Mouse (Mus musculus) spleen, adult 2 months (tissue): ENCODE measurements at regions not wholly inside any gene's neighbourhood (a gene's known extent, or its start where the extent isn't known, plus 50 kb on each side); places are given as distances from the start of the nearest gene placed in this dataset.
"Not testable (repeated sequence)": the region's sequence is repeated elsewhere in the genome, so short reads cannot be mapped to it uniquely, and the experiment has no call there.

Experiments
- DNase-seq, 2 experiments: peaks; one replicate each; pipeline versions ENCODE4 v3.0.0 to v3.0.0-alpha.2; 2012 to 2021; ENCODE audit warnings: low spot score in 2 of 2, low read depth in 1 of 2
- H3K27ac ChIP-seq: fragments of 200-500 bp; 2 replicates; pipeline ENCODE4 v1.5.1; 2012; ENCODE audit warnings: low read length, inconsistent platforms; ENCODE audit not compliant: insufficient read depth
- H3K27me3 ChIP-seq: fragments of 200-500 bp; 2 replicates; pipeline ENCODE4 v1.6.1; 2012; ENCODE audit warnings: mild to moderate bottlenecking, moderate library complexity, low read length, inconsistent platforms; ENCODE audit not compliant: control insufficient read depth, insufficient read depth
- H3K36me3 ChIP-seq: fragments of 200-500 bp; 2 replicates; pipeline ENCODE4 v1.6.1; 2012; ENCODE audit warnings: mild to moderate bottlenecking, low read length, inconsistent platforms; ENCODE audit not compliant: control insufficient read depth, insufficient read depth
- H3K4me1 ChIP-seq: fragments of 200-500 bp; 2 replicates; pipeline ENCODE4 v1.6.1; 2011; ENCODE audit warnings: inconsistent platforms; ENCODE audit not compliant: control insufficient read depth, insufficient read depth, insufficient read length
- H3K4me3 ChIP-seq: fragments of 200-500 bp; 2 replicates; pipeline ENCODE4 v1.5.1; 2011; ENCODE audit warnings: mild to moderate bottlenecking, inconsistent platforms; ENCODE audit not compliant: insufficient read depth, insufficient read length; ENCODE audit errors: extremely low read depth
- CTCF ChIP-seq: fragments of 200-500 bp; IDR thresholded peaks from 2 replicates; pipeline ENCODE4 v1.5.1; 2011; ENCODE audit warnings: mild to moderate bottlenecking, inconsistent platforms; ENCODE audit not compliant: insufficient read depth, insufficient read length, insufficient replicate concordance; ENCODE audit errors: extremely low read depth
- POLR2A ChIP-seq: fragments of 200-500 bp; IDR thresholded peaks from 2 replicates; pipeline ENCODE4 v1.6.1; 2011; ENCODE audit warnings: low read depth, low read length, inconsistent platforms
- WGBS: fragments of 180-500 bp; shearing (Covaris S2); methylation state at CpG from one replicate; pipeline ENCODE4 v1.1.7; 2018; 5-methylcytosine and 5-hydroxymethylcytosine counted together

- 73% methylated on average over 2 of the region's 2 CpGs for WGBS
- no peak for DNase-seq
- H3K27me3 ChIP-seq: no peaks in the 10 kb centered on the region
- H3K4me1 ChIP-seq: no peaks in the 10 kb centered on the region
- no peak overlapping the region for H3K27ac ChIP-seq
- no peaks in the 10 kb centered on the region for H3K36me3 ChIP-seq
- TF ChIP-seq POLR2A (no peak), CTCF (no peak)
- no peak overlapping the region for H3K4me3 ChIP-seq
Measured at GRCm38 (mm10) chr6:69932297-69932696, 859.7 kb downstream of the Rpia start.

- TF ChIP-seq CTCF: no peak
- TF ChIP-seq POLR2A: no peak
- no peak for DNase-seq
- H3K4me3 ChIP-seq: no peak overlapping the region
- H3K27me3 ChIP-seq: no peaks in the 10 kb centered on the region
- WGBS: 63% methylated on average over 4 of the region's 4 CpGs
- H3K27ac ChIP-seq: no peak overlapping the region
- H3K4me1 ChIP-seq: no peaks in the 10 kb centered on the region
- no peaks in the 10 kb centered on the region for H3K36me3 ChIP-seq
Measured at GRCm38 (mm10) chr6:69914781-69915180, 877.3 kb downstream of the Rpia start.

- 81% methylated on average over 2 of the region's 2 CpGs for WGBS
- H3K4me3 ChIP-seq: no peak overlapping the region
Measured at GRCm38 (mm10) chr6:69879286-69879685, 912.7 kb downstream of the Rpia start.

GRCm38 (mm10) chr6:69858631-69859030 lies 933.4 kb downstream of the Rpia start:
- H3K36me3 ChIP-seq, H3K4me1 ChIP-seq, H3K27ac ChIP-seq, DNase-seq, H3K4me3 ChIP-seq, H3K27me3 ChIP-seq: not testable (repeated sequence)
- 61% methylated on average over 2 of the region's 2 CpGs for WGBS

More at GRCm38 (mm10) chr6:69879286-69879685, 912.7 kb downstream of the Rpia start:
- Histone ChIP-seq H3K36me3 (no peaks in the 10 kb centered on the region), H3K27ac (no peak overlapping the region), H3K27me3 (no peaks in the 10 kb centered on the region), H3K4me1 (no peaks in the 10 kb centered on the region)
- no peak for DNase-seq
- no peak for TF ChIP-seq CTCF
- TF ChIP-seq POLR2A: no peak

GRCm38 (mm10) chr6:69828640-69829039 lies 963.4 kb downstream of the Rpia start:
- 75% methylated on average over 5 of the region's 5 CpGs for WGBS
- H3K27me3 ChIP-seq, H3K27ac ChIP-seq, H3K4me3 ChIP-seq, H3K36me3 ChIP-seq, H3K4me1 ChIP-seq: not testable (repeated sequence)
- peak in 1 of 2 experiments; percentile 9 for DNase-seq

- H3K27ac ChIP-seq: peak overlapping the region; percentile 61
- H3K27me3 ChIP-seq, H3K36me3 ChIP-seq, H3K4me3 ChIP-seq, H3K4me1 ChIP-seq: not testable (repeated sequence)
- peak; percentile 5 to 11 for DNase-seq
Measured at GRCm38 (mm10) chr6:69814972-69815371, 977.1 kb downstream of the Rpia start.

- peak overlapping the region; percentile 61 for H3K27ac ChIP-seq
- not testable (repeated sequence) for H3K27me3 ChIP-seq, H3K4me3 ChIP-seq, H3K4me1 ChIP-seq, H3K36me3 ChIP-seq
- peak in 1 of 2 experiments; percentile 9 for DNase-seq
- WGBS: 23% methylated on average over 1 of the region's 1 CpGs
Measured at GRCm38 (mm10) chr6:69814373-69814772, 977.7 kb downstream of the Rpia start.

- not testable (repeated sequence) for H3K27ac ChIP-seq, H3K4me1 ChIP-seq, H3K36me3 ChIP-seq, H3K27me3 ChIP-seq, DNase-seq, H3K4me3 ChIP-seq
- WGBS: 67% methylated on average over 5 of the region's 5 CpGs
Measured at GRCm38 (mm10) chr6:69780330-69780729, 1011.7 kb downstream of the Rpia start.

- 38% methylated on average over 1 of the region's 1 CpGs for WGBS
- DNase-seq, H3K27ac ChIP-seq, H3K4me3 ChIP-seq, H3K27me3 ChIP-seq, H3K4me1 ChIP-seq, H3K36me3 ChIP-seq: not testable (repeated sequence)
Measured at GRCm38 (mm10) chr6:69777322-69777721, 1014.7 kb downstream of the Rpia start.
